Mouse (Mus musculus) heart, postnatal 0 days (tissue): ENCODE results near the gene Dcaf1. TPM values are rescaled to one million over a fixed set of nuclear protein-coding genes. Genes with fewer than 3 reads are reported as not detected.

ENCODE experiments used
- ATAC-seq: fragments of 200-750 bp; cut with Nextera tagmentation; 2 replicates; pipeline ENCODE4 v1.8.0; 2017; ENCODE audit warnings: low read depth, moderate number of reproducible peaks, moderate library complexity; ENCODE audit not compliant: insufficient read depth
- DNase-seq: peaks from one replicate; pipeline ENCODE4 v3.0.0-alpha.2; 2016; ENCODE audit warnings: low spot score
- H3K27ac ChIP-seq: fragments of 300-500 bp; sonication (generic); 2 replicates; pipeline ENCODE4 v1.5.1; 2014; ENCODE audit warnings: low read depth, mild to moderate bottlenecking
- H3K27me3 ChIP-seq: fragments of 300-500 bp; sonication (generic); 2 replicates; pipeline ENCODE4 v1.6.1; 2014; ENCODE audit warnings: low read length, mixed read lengths; ENCODE audit not compliant: control insufficient read depth, insufficient read depth
- H3K36me3 ChIP-seq: fragments of 300-500 bp; sonication (generic); replicated peaks from 2 replicates; pipeline ENCODE4 v1.6.1; 2014; ENCODE audit warnings: low read length, mixed read lengths; ENCODE audit not compliant: control insufficient read depth, insufficient read depth
- H3K4me1 ChIP-seq: fragments of 300-500 bp; sonication (generic); 2 replicates; pipeline ENCODE4 v1.6.1; 2014; ENCODE audit warnings: antibody characterized with exemption; ENCODE audit not compliant: control insufficient read depth, insufficient read depth
- H3K4me2 ChIP-seq: fragments of 300-500 bp; sonication (generic); 2 replicates; pipeline ENCODE4 v1.6.1; 2014; ENCODE audit warnings: low read depth, mild to moderate bottlenecking, low read length, moderate library complexity
- H3K4me3 ChIP-seq: fragments of 300-500 bp; sonication (generic); 2 replicates; pipeline ENCODE4 v1.5.1; 2014; ENCODE audit warnings: low read depth, low read length
- H3K9ac ChIP-seq: fragments of 300-500 bp; sonication (generic); replicated peaks from 2 replicates; pipeline ENCODE4 v1.6.1; 2014; ENCODE audit warnings: low read depth, low read length, mixed read lengths
- H3K9me3 ChIP-seq: fragments of 300-500 bp; sonication (generic); replicated peaks from 2 replicates; pipeline ENCODE4 v1.6.1; 2016; ENCODE audit warnings: low read length; ENCODE audit not compliant: control insufficient read depth
- CTCF ChIP-seq: IDR thresholded peaks from 2 replicates; pipeline ENCODE4 v1.5.1; 2016; ENCODE audit warnings: antibody characterized with exemption, control low read depth, low read depth
- EP300 ChIP-seq: IDR thresholded peaks from 2 replicates; pipeline ENCODE4 v1.6.1; 2016; ENCODE audit warnings: antibody characterized with exemption, low read depth
- WGBS: fragments of 180-500 bp; shearing (Covaris S2); extraction: QIAGEN DNeasy Blood & Tissue Kit; methylation state at CpG from one replicate; pipeline ENCODE4 v1.1.7; 2014; 5-methylcytosine and 5-hydroxymethylcytosine counted together
- polyA plus RNA-seq: library from polyadenylated mRNA; unstranded; fragments of >200 nt; fragmentation: Nextera tagmentation; extraction: Ambion mirVana; gene quantifications from 2 replicates; pipeline ENCODE4 v1.2.1, GENCODE M21; 2015
- total RNA-seq: library from RNA; depleted of rRNA; stranded (reverse); fragments of >200 nt; gene quantifications from 2 replicates; pipeline ENCODE4 v1.2.3, GENCODE M21; 2014; ENCODE audit warnings: low replicate concordance

Gene Dcaf1
- total and polyA plus RNA-seq, 2 experiments from 2014 or later = 6.4 to 19.7 TPM

GRCm38 (mm10) chr9:106890496-106891240 is 69.0 kb downstream of the Dcaf1 start:
- peak overlapping the region; percentile 79 for H3K9ac ChIP-seq
- peak overlapping the region; percentile 91 for H3K4me3 ChIP-seq
- 36% methylated on average over 8 of the region's 8 CpGs for WGBS
- H3K9me3 ChIP-seq = no peaks in the 10 kb centered on the region
- ATAC-seq (no peak), DNase-seq (no peak)
- peak overlapping the region; percentile 92 for H3K4me2 ChIP-seq
- H3K36me3 ChIP-seq = peaks cover 22% of the 10 kb centered on the region
- TF ChIP-seq EP300 (no peak), CTCF (no peak)
- peaks cover 19% of the 10 kb centered on the region for H3K4me1 ChIP-seq
- H3K27ac ChIP-seq = 0 out of 2 replicates have a peak overlapping the region, but pooled peaks have one; percentile 92
- no peaks in the 10 kb centered on the region for H3K27me3 ChIP-seq

GRCm38 (mm10) chr9:106891341-106891741 is 69.7 kb downstream of the Dcaf1 start:
- peak overlapping the region; percentile 92 for H3K27ac ChIP-seq
- ATAC-seq (no peak; the same call in 1 of the 2 replicates), DNase-seq (peak; percentile 21)
- peak overlapping the region; percentile 79 for H3K9ac ChIP-seq
- WGBS = under 1% methylated on average over 17 of the region's 17 CpGs
- H3K4me3 ChIP-seq = peak overlapping the region; percentile 91
- no peak for TF ChIP-seq CTCF
- TF ChIP-seq EP300 = no peak
- H3K36me3 ChIP-seq = peaks cover 22% of the 10 kb centered on the region
- peaks cover 14% of the 10 kb centered on the region for H3K4me1 ChIP-seq
- peak overlapping the region; percentile 92 for H3K4me2 ChIP-seq
- no peaks in the 10 kb centered on the region for H3K9me3 ChIP-seq
- H3K27me3 ChIP-seq = no peaks in the 10 kb centered on the region

GRCm38 (mm10) chr9:106891829-106892551 is 70.3 kb downstream of the Dcaf1 start, which contains the start of gene Manf:
Gene Manf, minus strand, starts transcription at chr9:106891979.
- DNase-seq (peak; percentile 99), ATAC-seq (peak; percentile 97)
- peak within 1 kb of the TSS; percentile 92 for H3K27ac ChIP-seq
- H3K27me3 ChIP-seq = no peaks in the 10 kb centered on the region
- H3K9ac ChIP-seq = peak within 1 kb of the TSS; percentile 79
- peak within 1 kb of the TSS; percentile 92 for H3K4me2 ChIP-seq
- H3K9me3 ChIP-seq = no peaks in the 10 kb centered on the region
- peaks cover 22% of the 10 kb centered on the region for H3K36me3 ChIP-seq
- H3K4me3 ChIP-seq = peak within 1 kb of the TSS; percentile 91
- no peak for TF ChIP-seq EP300
- TF ChIP-seq CTCF = peak; percentile 22; the same call in 1 of the 2 replicates
- under 1% methylated on average over 59 of the region's 59 CpGs for WGBS
- H3K4me1 ChIP-seq = peaks cover 14% of the 10 kb centered on the region

- Histone ChIP-seq H3K27me3 (no peaks in the 10 kb centered on the region), H3K9me3 (no peaks in the 10 kb centered on the region), H3K9ac (peak overlapping the region; percentile 54), H3K36me3 (peaks cover 22% of the 10 kb centered on the region), H3K4me1 (peaks cover 14% of the 10 kb centered on the region), H3K4me2 (peak overlapping the region; percentile 88), H3K4me3 (peak overlapping the region; percentile 91), H3K27ac (peak overlapping the region; percentile 92)
- ATAC-seq (no peak), DNase-seq (no peak)
- under 1% methylated on average over 9 of the region's 9 CpGs for WGBS
- TF ChIP-seq EP300 (no peak), CTCF (no peak)
Observed at GRCm38 (mm10) chr9:106892552-106892875, 70.8 kb downstream of the Dcaf1 start.

- Histone ChIP-seq H3K9ac (no peak overlapping the region), H3K4me1 (peaks cover 14% of the 10 kb centered on the region), H3K27ac (no peak overlapping the region), H3K4me3 (no peak overlapping the region), H3K9me3 (no peaks in the 10 kb centered on the region), H3K4me2 (no peak overlapping the region), H3K36me3 (peaks cover 19% of the 10 kb centered on the region), H3K27me3 (no peaks in the 10 kb centered on the region)
- ATAC-seq = no peak
- no peak for TF ChIP-seq EP300
- TF ChIP-seq CTCF = no peak
- 70% methylated on average over 3 of the region's 3 CpGs for WGBS
- no peak for DNase-seq
Observed at GRCm38 (mm10) chr9:106893327-106893726, 71.7 kb downstream of the Dcaf1 start.
